Mouse (Mus musculus) left cerebral cortex, adult 2 months (tissue): ENCODE measurements around the gene Hist1h3c. TPM values are rescaled to one million over a fixed set of nuclear protein-coding genes. Genes with fewer than 3 reads are reported as not detected.

Experiments
- DNase-seq, 2 experiments: peaks; one replicate each; pipeline ENCODE4 v3.0.0; 2021 to 2022; ENCODE audit warnings: low spot score in 2 of 2, mixed read lengths in 1 of 2; ENCODE audit errors: extremely low spot score in 1 of 2
- H3K27ac ChIP-seq: fragments of 200-600 bp; 2 replicates; pipeline ENCODE4 v1.8.1; 2022
- H3K4me3 ChIP-seq: fragments of 200-600 bp; 2 replicates; pipeline ENCODE4 v1.8.1; 2022
- CTCF ChIP-seq: fragments of 200-600 bp; IDR thresholded peaks from 2 replicates; pipeline ENCODE4 v1.8.1; 2022; ENCODE audit warnings: antibody characterized with exemption, mild to moderate bottlenecking, moderate library complexity
- intact Hi-C: fragments of 180-260 bp; cut with DNase I; formaldehyde crosslinking; loops from one replicate; pipeline ENCODE4 v1.15.1; 2025
- microRNA-seq, 2 experiments: library from miRNA; unstranded; fragments of <30 nt; microRNA quantifications; one replicate each; pipeline ENCODE4 v1.2.0; 2021
- total RNA-seq, 2 experiments: library from RNA; stranded (reverse); gene quantifications; 2 replicates each; pipeline ENCODE4 v1.2.3; 2021

Gene Hist1h3c
- total RNA-seq, 2 experiments from 2014 or later, result 1.0 to 1.3 TPM

DNA sequence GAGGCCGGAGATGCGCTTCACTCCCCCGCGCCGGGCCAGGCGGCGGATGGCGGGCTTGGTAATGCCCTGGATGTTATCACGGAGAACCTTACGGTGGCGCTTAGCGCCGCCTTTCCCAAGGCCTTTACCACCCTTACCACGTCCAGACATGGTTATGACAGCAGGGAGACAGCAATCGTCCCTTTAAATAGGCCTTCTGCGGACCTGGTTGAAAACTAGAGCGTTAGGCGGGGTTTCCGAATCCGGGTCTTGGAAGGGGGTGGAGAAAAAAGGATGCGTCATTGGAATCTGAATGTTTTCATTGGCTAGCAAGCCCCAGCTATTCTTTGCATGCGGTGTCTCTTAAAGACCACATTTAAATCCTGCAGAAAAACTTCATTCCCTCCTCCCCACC is 47.1 kb downstream of the Hist1h3c start, which contains the start of gene Hist1h4c:
Gene Hist1h4c, minus strand, starts transcription at position 155 of the 394 bp plus-strand sequence.
- intact Hi-C loops, result loop anchor here (1.0 to 10.0 kb wide), 6 partner anchors 13 to 1943 kb away; partner anchors contain the start of genes Hist1h1b, Hist1h1e, Hist1h2ag and Hist1h2ak
- peak; percentile 99 for DNase-seq
- no peak; the same call in 1 of the 2 replicates for TF ChIP-seq CTCF
- peak within 1 kb of the TSS; percentile 62 for H3K4me3 ChIP-seq
- peak within 1 kb of the TSS; percentile 82 for H3K27ac ChIP-seq

DNA sequence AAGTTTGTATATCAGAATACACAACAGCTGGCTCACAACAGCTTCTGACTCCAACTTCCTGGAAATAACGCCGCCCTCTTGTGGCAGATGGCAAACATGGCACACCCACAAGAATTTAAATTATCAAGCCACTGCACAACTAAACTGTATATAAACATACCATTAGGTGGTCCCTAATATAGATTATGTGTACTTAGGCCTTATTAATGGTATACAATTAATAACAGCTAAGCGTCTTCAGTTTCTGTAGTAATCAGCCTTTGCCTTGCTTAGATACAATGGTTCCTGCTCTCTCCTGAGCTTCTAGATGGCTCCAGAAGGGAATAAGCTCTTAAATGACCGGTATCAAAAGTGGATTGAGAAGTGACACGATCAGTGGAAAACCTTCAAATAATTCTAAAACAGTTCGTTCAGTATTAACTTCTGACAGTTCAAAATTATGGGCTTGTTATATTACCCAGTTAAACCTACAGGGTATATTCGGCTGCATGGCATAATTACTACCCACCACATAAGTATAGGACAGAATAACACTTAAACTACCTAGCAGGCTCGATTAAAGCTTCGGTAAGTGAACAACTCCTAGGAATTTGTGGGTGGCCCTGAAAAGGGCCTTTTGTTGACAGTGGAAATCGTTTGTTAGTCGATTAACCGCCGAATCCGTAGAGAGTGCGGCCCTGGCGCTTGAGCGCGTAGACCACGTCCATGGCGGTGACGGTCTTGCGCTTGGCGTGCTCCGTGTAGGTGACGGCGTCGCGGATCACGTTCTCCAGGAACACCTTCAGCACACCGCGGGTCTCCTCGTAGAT is 47.7 kb downstream of the Hist1h3c start:
- DNase-seq, result peak in 1 of 2 experiments; percentile 56

DNA sequence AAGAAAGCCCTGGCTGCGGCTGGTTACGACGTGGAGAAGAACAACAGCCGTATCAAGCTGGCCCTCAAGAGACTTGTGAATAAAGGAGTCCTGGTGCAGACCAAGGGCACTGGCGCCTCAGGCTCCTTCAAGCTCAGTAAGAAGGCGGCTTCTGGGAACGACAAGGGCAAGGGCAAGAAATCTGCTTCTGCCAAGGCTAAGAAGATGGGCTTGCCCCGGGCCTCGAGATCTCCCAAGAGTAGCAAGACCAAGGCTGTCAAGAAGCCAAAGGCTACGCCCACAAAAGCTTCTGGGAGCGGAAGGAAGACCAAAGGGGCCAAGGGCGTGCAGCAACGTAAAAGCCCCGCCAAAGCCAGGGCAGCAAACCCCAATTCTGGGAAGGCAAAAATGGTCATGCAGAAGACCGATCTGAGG is 49.3 kb downstream of the Hist1h3c start:
- Histone ChIP-seq H3K4me3 (no peak overlapping the region), H3K27ac (no peak overlapping the region)
- no peak for DNase-seq
- TF ChIP-seq CTCF, result no peak
- intact Hi-C loops, result loop anchor here (5.0 to 10.0 kb wide), 5 partner anchors 74 to 1941 kb away; partner anchors contain the start of genes Hist1h1b, Hist1h1e, Hist1h2ag and Hist1h2ak

More for the DNA sequence above, 47.7 kb downstream of the Hist1h3c start:
- intact Hi-C loops, result loop anchor here (1.0 to 10.0 kb wide), 6 partner anchors 12 to 1943 kb away; partner anchors contain the start of genes Hist1h1b, Hist1h1e, Hist1h2ag and Hist1h2ak
- peak; percentile 79 for TF ChIP-seq CTCF
- Histone ChIP-seq H3K27ac (peak overlapping the region; percentile 82), H3K4me3 (peak overlapping the region; percentile 62)

DNA sequence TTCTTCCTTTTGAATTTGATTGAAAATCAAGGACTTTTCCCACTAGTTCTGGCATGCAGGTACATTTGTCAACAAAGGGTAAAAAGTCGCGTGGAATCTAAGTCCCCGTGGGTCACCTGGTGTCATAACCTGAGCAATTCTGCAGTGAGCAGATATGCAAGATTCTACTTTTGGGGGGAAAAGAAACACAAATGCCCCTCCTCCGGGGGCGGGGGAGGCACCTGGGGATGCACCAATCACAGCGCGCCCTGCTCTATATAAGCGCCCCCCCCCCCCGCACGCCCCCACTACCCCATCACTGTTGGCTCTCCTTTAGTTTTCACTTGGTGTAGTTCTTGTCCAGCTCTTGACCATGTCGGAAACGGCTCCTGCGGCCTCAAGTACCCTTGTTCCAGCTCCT is 49.9 kb downstream of the Hist1h3c start, which contains the start of gene Hist1h1t:
Gene Hist1h1t, plus strand, starts transcription at position 301 of the 400 bp plus-strand sequence.
- DNase-seq, result no peak
- Histone ChIP-seq H3K27ac (no peak within 1 kb of the TSS), H3K4me3 (no peak within 1 kb of the TSS)
- TF ChIP-seq CTCF, result no peak
- intact Hi-C loops, result loop anchor here (5.0 to 10.0 kb wide), 5 partner anchors 73 to 1941 kb away; partner anchors contain the start of genes Hist1h1b, Hist1h1e, Hist1h2ag and Hist1h2ak

Small RNA genes lying within 50 kb of the gene (microRNA-seq; reads per million reads assigned to microRNA genes)
- gene Gm44314 (0 reads per million in 2 experiments), gene Gm44484 (0 reads per million in 2 experiments)

Other genes starting within 250 kb of the Hist1h3c start
- gene Hist1h4h, start 214.6 kb downstream of the Hist1h3c start, total RNA-seq, result 100 to 1,000 TPM; 289 to 340 TPM
- 1 to 10 TPM; 2.4 to 4.4 TPM for gene Hist1h2af, start 211.7 kb downstream of the Hist1h3c start, total RNA-seq
- gene Hist1h3g, start 210.2 kb downstream of the Hist1h3c start, total RNA-seq, result 1 to 10 TPM; 2.6 to 5.1 TPM
- under 1 TPM; 0.61 TPM for gene Hist1h2bh, start 202.2 kb downstream of the Hist1h3c start, total RNA-seq
- 10 to 100 TPM; 12.9 to 15.5 TPM for gene Hist1h3f, start 201.6 kb downstream of the Hist1h3c start, total RNA-seq
- 100 to 1,000 TPM; 161 to 177 TPM for gene Hist1h4f, start 194.0 kb downstream of the Hist1h3c start, total RNA-seq
- gene Hist1h1d, start 192.3 kb downstream of the Hist1h3c start, total RNA-seq, result 1 to 10 TPM; 3.5 TPM
- gene Hist1h3e, start 183.2 kb downstream of the Hist1h3c start, total RNA-seq, result 10 to 100 TPM; 40.1 to 50.4 TPM
- 1 to 10 TPM; 2.4 to 5.0 TPM for gene Hist1h2ae, start 174.4 kb downstream of the Hist1h3c start, total RNA-seq
- 10 to 100 TPM; 68.0 to 71.2 TPM for gene Hist1h2bg, start 174.2 kb downstream of the Hist1h3c start, total RNA-seq
- 10 to 100 TPM; 19.7 to 24.1 TPM for gene Hist1h2bf, start 171.4 kb downstream of the Hist1h3c start, total RNA-seq
- gene Hist1h2ad, start 171.2 kb downstream of the Hist1h3c start, total RNA-seq, result 1 to 10 TPM; 3.8 to 9.0 TPM
- gene Hist1h3d, start 169.8 kb downstream of the Hist1h3c start, total RNA-seq, result 1 to 10 TPM; 6.9 to 9.9 TPM
- 100 to 1,000 TPM; 141 to 157 TPM for gene Hist1h4d, start 164.0 kb downstream of the Hist1h3c start, total RNA-seq
- 1 to 10 TPM; 5.4 to 7.9 TPM for gene Hist1h2be, start 124.5 kb downstream of the Hist1h3c start, total RNA-seq
- gene Hist1h1e, start 123.0 kb downstream of the Hist1h3c start, total RNA-seq, result 10 to 100 TPM; 53.2 to 57.3 TPM
- gene Hist1h2ac, start 61.7 kb downstream of the Hist1h3c start, total RNA-seq, result 1 to 10 TPM; 2.1 to 2.7 TPM
- gene Hist1h2bc, start 61.4 kb downstream of the Hist1h3c start, total RNA-seq, result 10 to 100 TPM; 27.0 to 29.1 TPM
- gene Hist1h1t, start 49.8 kb downstream of the Hist1h3c start, total RNA-seq, result not detected
- 100 to 1,000 TPM; 103 TPM for gene Hist1h4c, start 47.1 kb downstream of the Hist1h3c start, total RNA-seq
- 1 to 10 TPM; 2.4 to 3.1 TPM for gene Hfe, start 34.7 kb downstream of the Hist1h3c start, total RNA-seq
- gene Hist1h1c, start 6.8 kb downstream of the Hist1h3c start, total RNA-seq, result 10 to 100 TPM; 53.4 to 53.7 TPM
- gene Hist1h2bb, start 1.1 kb upstream of the Hist1h3c start, total RNA-seq, result 10 to 100 TPM; 12.3 to 19.0 TPM
- gene Hist1h2ab, start 5.5 kb upstream of the Hist1h3c start, total RNA-seq, result 10 to 100 TPM; 19.9 to 21.0 TPM
- 1 to 10 TPM; 6.6 to 7.5 TPM for gene Hist1h3b, start 6.7 kb upstream of the Hist1h3c start, total RNA-seq
- gene Hist1h4b, start 11.4 kb upstream of the Hist1h3c start, total RNA-seq, result 10 to 100 TPM; 62.5 to 93.5 TPM
- gene Hist1h4a, start 15.6 kb upstream of the Hist1h3c start, total RNA-seq, result 10 to 100 TPM; 53.1 to 70.3 TPM
- gene Hist1h3a, start 16.8 kb upstream of the Hist1h3c start, total RNA-seq, result 10 to 100 TPM; 31.1 to 37.0 TPM
- gene Hist1h1a, start 18.1 kb upstream of the Hist1h3c start, total RNA-seq, result 10 to 100 TPM; 21.6 to 22.6 TPM
- gene Trim38, start 24.3 kb upstream of the Hist1h3c start, total RNA-seq, result not detected
- gene Slc17a2, start 61.4 kb upstream of the Hist1h3c start, total RNA-seq, result not detected
- gene Slc17a3, start 93.8 kb upstream of the Hist1h3c start, total RNA-seq, result not detected
- gene Slc17a1, start 122.1 kb upstream of the Hist1h3c start, total RNA-seq, result not detected
- not detected for gene Slc17a4, start 169.4 kb upstream of the Hist1h3c start, total RNA-seq
- not detected for gene Hist1h2ba, start 188.6 kb upstream of the Hist1h3c start, total RNA-seq
- gene Hist1h2aa, start 188.9 kb upstream of the Hist1h3c start, total RNA-seq, result not detected
- gene Scgn, start 245.6 kb upstream of the Hist1h3c start, total RNA-seq, result under 1 TPM in 1 of 2 experiments, not detected in 1; 0.68 TPM